Mouse (Mus musculus) neural tube, embryonic 11.5 days (tissue): Measurements from ENCODE around the gene Ptk7. TPM values are rescaled to one million over a fixed set of nuclear protein-coding genes. Genes with fewer than 3 reads are reported as not detected.
"Not testable (repeated sequence)": the region's sequence is repeated elsewhere in the genome, so short reads cannot be mapped to it uniquely, and the experiment has no call there.

ENCODE experiments used
- ATAC-seq: fragments of 200-750 bp; cut with Nextera tagmentation; 2 replicates; pipeline ENCODE4 v1.8.0; 2017; ENCODE audit warnings: moderate number of reproducible peaks, mild to moderate bottlenecking, moderate TSS enrichment, moderate library complexity; ENCODE audit not compliant: insufficient read depth, low FRiP score, low TSS enrichment
- DNase-seq: peaks from one replicate; pipeline ENCODE4 v3.0.0-alpha.2; 2015; ENCODE audit warnings: low spot score
- H3K27ac ChIP-seq: fragments of 300-500 bp; sonication (generic); 2 replicates; pipeline ENCODE4 v1.5.1; 2014; ENCODE audit warnings: low read depth, mild to moderate bottlenecking, low read length
- H3K27me3 ChIP-seq: fragments of 300-500 bp; sonication (generic); 2 replicates; pipeline ENCODE4 v1.6.1; 2014; ENCODE audit warnings: mild to moderate bottlenecking, low read length, mixed read lengths; ENCODE audit not compliant: control insufficient read depth, insufficient read depth
- H3K36me3 ChIP-seq: fragments of 300-500 bp; sonication (generic); 2 replicates; pipeline ENCODE4 v1.6.1; 2014; ENCODE audit warnings: mild to moderate bottlenecking, low read length, moderate library complexity, mixed read lengths; ENCODE audit not compliant: control insufficient read depth, insufficient read depth
- H3K4me1 ChIP-seq: fragments of 300-500 bp; sonication (generic); 2 replicates; pipeline ENCODE4 v1.6.1; 2014; ENCODE audit warnings: low read length, mixed read lengths; ENCODE audit not compliant: control insufficient read depth, insufficient read depth
- H3K4me2 ChIP-seq: fragments of 300-500 bp; sonication (generic); 2 replicates; pipeline ENCODE4 v1.6.1; 2014; ENCODE audit warnings: low read depth, mild to moderate bottlenecking, moderate library complexity
- H3K4me3 ChIP-seq: fragments of 300-500 bp; sonication (generic); 2 replicates; pipeline ENCODE4 v1.5.1; 2014; ENCODE audit warnings: low read depth, low read length
- H3K9ac ChIP-seq: fragments of 300-500 bp; sonication (generic); 2 replicates; pipeline ENCODE4 v1.6.1; 2014; ENCODE audit warnings: mild to moderate bottlenecking, low read length
- H3K9me3 ChIP-seq: fragments of 300-500 bp; sonication (generic); 2 replicates; pipeline ENCODE4 v1.6.1; 2016; ENCODE audit warnings: low read length; ENCODE audit not compliant: control insufficient read depth
- WGBS: fragments of 180-500 bp; shearing (Covaris S2); extraction: QIAGEN DNeasy Blood & Tissue Kit; methylation state at CpG from one replicate; pipeline ENCODE4 v1.1.7; 2014; 5-methylcytosine and 5-hydroxymethylcytosine counted together
- polyA plus RNA-seq: library from polyadenylated mRNA; unstranded; fragments of >200 nt; fragmentation: Nextera tagmentation; extraction: Ambion mirVana; gene quantifications from 2 replicates; pipeline ENCODE4 v1.2.1, GENCODE M21; 2014

Gene Ptk7
- polyA plus RNA-seq, 1 experiment from 2014 or later, result 32.9 TPM

DNA sequence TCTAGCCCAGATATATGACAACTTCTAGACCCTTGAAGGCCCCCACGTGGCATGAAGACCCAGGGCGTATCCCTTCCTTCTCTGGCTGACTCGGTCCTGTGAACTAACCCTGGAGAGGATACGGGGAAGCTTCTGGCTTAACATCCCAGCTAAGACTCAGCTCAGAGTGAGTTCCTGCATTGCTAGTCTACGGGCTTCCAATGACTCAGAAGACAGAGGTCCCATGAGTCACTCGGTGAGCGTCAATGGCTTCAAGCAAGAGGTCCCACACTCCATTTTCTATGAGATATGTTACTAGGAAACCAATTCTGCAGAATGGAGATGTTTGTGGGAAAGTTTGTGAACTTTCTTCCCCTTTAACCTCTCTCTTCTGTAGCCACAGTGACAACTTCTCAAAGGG lies 54.8 kb downstream of the Ptk7 start:
- peaks cover 35% of the 10 kb centered on the region for H3K36me3 ChIP-seq
- 96% methylated on average over 7 of the region's 7 CpGs for WGBS
- ATAC-seq (no peak), DNase-seq (no peak)
- no peak overlapping the region for H3K4me3 ChIP-seq
- H3K9ac ChIP-seq, result no peak overlapping the region
- H3K4me1 ChIP-seq, result no peaks in the 10 kb centered on the region
- H3K27me3 ChIP-seq, result no peaks in the 10 kb centered on the region
- H3K27ac ChIP-seq, result no peak overlapping the region
- H3K9me3 ChIP-seq, result no peaks in the 10 kb centered on the region
- no peak overlapping the region for H3K4me2 ChIP-seq

DNA sequence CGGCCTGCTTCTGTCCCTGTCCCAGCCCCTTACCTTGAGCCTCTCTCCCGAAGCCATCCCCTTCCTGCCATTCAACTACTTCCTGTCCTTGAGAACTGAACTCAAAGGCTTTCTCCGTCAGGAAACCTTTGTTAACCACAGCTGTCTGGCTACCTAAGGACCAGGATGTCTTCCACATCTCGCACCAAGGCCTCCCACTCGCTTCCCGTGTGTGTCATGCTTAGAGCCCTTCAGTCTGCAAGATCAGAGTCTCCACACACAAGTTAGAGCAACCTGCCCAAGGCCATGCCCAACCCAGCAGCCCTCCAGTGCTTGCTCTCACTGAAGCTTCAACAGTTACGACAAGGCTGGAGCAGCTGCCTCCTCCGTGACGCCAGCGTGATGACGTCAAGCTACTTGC lies 58.3 kb downstream of the Ptk7 start:
- peaks cover 30% of the 10 kb centered on the region for H3K36me3 ChIP-seq

DNA sequence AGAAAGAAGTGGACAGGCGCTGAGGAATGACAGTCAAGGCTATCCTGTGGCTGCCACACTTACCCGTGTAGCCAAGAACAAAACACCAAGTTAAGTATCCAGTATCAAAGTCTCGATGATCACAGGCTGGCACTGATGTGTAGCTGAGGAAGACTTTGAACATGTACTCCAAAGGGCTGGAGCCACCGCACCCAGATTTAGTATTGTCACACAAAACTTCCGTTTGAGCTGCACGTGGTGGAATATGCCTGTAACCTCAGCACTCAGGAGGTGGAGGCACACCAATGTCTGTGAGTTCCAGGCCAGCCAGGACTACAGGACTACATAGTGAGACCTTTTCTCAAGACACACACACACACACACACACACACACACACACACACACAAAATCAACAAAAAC lies 70.2 kb downstream of the Ptk7 start:
- 95% methylated on average over 6 of the region's 6 CpGs for WGBS

More for the DNA sequence above, 58.3 kb downstream of the Ptk7 start:
- Histone ChIP-seq H3K9ac (no peak overlapping the region), H3K4me1 (no peaks in the 10 kb centered on the region), H3K4me2 (no peak overlapping the region), H3K27ac (no peak overlapping the region), H3K9me3 (no peaks in the 10 kb centered on the region), H3K4me3 (no peak overlapping the region), H3K27me3 (no peaks in the 10 kb centered on the region)
- ATAC-seq (no peak), DNase-seq (no peak)
- 92% methylated on average over 11 of the region's 11 CpGs for WGBS

DNA sequence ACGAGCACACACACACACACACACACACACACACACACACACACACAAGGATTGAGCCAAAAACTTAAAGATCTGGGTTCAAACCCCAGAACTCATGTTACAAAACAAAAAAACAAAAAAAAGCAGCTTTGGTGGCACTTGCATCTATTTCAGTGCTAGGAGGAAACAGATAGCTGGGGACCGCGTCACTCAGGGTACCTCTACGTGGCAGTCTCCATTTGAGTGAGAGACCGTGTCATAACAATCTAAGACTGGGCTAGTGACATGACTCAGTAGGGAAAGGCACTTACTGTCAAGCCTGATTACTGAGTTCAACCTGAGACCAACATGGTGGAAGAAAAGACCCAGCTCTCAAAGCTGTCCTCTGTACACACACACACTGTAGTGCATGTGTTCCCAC lies 71.2 kb downstream of the Ptk7 start:
- Histone ChIP-seq H3K4me3 (no peak overlapping the region), H3K9ac (no peak overlapping the region), H3K4me2 (no peak overlapping the region), H3K27ac (no peak overlapping the region), H3K4me1 (peaks cover 14% of the 10 kb centered on the region), H3K36me3 (no peaks in the 10 kb centered on the region; the same call in 1 of the 2 replicates), H3K9me3 (no peaks in the 10 kb centered on the region), H3K27me3 (no peaks in the 10 kb centered on the region)
- WGBS, result 92% methylated on average over 5 of the region's 5 CpGs
- ATAC-seq (no peak), DNase-seq (no peak)

More for the DNA sequence above, 70.2 kb downstream of the Ptk7 start:
- Histone ChIP-seq H3K27ac (no peak overlapping the region), H3K4me3 (no peak overlapping the region), H3K27me3 (no peaks in the 10 kb centered on the region), H3K4me2 (no peak overlapping the region), H3K4me1 (peaks cover 4% of the 10 kb centered on the region), H3K9me3 (no peaks in the 10 kb centered on the region), H3K36me3 (no peaks in the 10 kb centered on the region), H3K9ac (no peak overlapping the region)
- DNase-seq (no peak), ATAC-seq (no peak)

DNA sequence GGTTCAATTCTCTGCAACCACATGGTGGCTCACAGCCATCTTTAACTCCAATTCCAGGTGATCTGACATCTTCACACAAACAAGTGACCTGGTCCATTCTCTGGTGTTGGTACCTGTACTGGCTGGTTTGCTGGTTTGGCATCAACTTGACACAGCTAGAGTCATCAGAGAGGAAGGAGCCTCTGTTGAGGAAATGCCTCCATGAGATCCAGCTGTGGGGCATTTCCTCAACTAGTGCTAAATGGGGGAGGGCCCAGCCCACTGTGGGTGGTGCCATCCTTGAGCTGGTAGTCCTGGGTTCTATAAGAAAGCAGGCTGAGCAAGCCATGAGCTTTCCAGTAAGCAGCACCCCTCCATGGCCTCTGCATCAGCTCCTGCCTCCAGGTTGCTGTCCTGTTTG lies 72.0 kb downstream of the Ptk7 start:
- H3K4me1 ChIP-seq, result peaks cover 20% of the 10 kb centered on the region
- not testable (repeated sequence) for H3K36me3 ChIP-seq, H3K9me3 ChIP-seq, H3K9ac ChIP-seq, H3K4me2 ChIP-seq, ATAC-seq, H3K27ac ChIP-seq, DNase-seq, H3K4me3 ChIP-seq, H3K27me3 ChIP-seq

DNA sequence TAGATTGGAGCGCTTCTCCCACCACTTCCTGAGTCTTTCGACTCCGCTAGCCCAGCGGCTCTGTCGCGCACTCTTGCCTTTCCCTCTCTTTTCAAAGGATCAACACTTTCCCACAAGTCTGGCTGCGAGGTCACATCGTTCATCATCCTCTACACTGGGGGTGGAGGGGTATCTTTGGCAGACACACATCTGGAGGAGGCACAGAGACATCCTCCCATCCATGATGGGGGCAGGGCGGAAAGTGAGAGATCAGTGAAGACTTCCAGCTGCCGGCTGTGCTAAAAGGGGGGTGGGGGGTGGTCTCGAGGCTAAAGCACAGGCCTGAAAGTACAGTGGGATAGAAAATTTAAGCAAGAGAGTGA lies 72.7 kb downstream of the Ptk7 start:
- no peaks in the 10 kb centered on the region for H3K27me3 ChIP-seq
- H3K4me1 ChIP-seq, result peaks cover 22% of the 10 kb centered on the region
- H3K4me2 ChIP-seq, result peak overlapping the region; percentile 58
- H3K4me3 ChIP-seq, result peak overlapping the region; percentile 96
- no peaks in the 10 kb centered on the region; the same call in none of the 2 replicates for H3K36me3 ChIP-seq
- H3K27ac ChIP-seq, result peak overlapping the region; percentile 58
- ATAC-seq (peak; percentile 8; the same call in 1 of the 2 replicates), DNase-seq (peak; percentile 74)
- H3K9me3 ChIP-seq, result no peaks in the 10 kb centered on the region
- WGBS, result under 1% methylated on average over 11 of the region's 11 CpGs
- peak overlapping the region; percentile 46 for H3K9ac ChIP-seq

DNA sequence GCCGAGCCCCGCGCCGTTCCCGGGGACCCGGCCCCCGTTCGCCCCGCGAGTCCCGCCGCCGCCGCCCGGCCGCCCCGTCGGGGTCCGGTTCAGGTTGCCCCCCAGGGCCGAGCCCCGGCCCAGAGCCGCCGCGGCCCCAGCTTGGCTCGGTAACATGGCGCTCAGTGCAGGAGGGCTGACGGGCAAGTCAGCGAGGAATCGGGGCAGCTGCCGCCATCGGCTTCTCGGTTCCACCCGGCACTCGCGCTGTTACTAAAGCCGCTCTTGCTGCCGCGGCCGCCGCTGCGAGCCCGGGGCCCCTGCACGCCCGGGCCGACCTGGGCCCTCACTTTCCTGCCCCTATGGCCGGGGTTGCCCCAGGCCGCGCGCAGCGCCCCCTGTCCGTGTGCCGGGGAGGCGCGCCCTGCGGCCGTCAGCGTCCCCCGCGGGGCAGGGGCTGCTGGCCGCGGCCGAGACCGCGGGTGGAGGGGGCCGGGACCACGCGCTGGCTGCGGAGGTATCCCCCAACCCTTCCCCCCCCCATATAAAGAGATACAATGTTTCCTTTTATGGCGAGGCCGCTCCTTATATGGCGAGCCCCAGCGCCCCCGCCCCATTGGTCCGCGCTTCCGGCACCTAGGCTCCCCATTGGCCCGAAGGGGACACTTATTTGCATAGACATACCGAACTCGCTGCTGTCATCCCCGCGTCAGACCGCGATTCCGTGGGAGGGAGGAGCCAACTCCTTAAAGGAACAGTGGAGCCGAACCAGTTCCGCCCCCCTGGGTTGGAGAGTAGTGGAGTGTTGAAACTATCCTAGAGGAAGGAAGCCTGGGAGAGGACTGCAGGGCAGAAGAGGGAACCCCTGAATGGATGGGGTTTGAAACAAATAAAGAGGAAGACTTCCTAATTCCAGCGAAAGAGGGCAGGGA lies 73.4 kb downstream of the Ptk7 start, which contains the start of gene Srf:
TSS of gene Srf (minus strand) at position 503 of the 911 bp plus-strand sequence.
- H3K9ac ChIP-seq, result peak within 1 kb of the TSS; percentile 96
- peaks cover 22% of the 10 kb centered on the region for H3K4me1 ChIP-seq
- peak within 1 kb of the TSS; percentile 89 for H3K4me2 ChIP-seq
- peak within 1 kb of the TSS; percentile 86 for H3K27ac ChIP-seq
- H3K36me3 ChIP-seq, result no peaks in the 10 kb centered on the region; the same call in none of the 2 replicates
- H3K4me3 ChIP-seq, result peak within 1 kb of the TSS; percentile 96
- DNase-seq (peak; percentile 98), ATAC-seq (peak; percentile 92)
- 0% methylated on average over 78 of the region's 87 CpGs for WGBS
- no peaks in the 10 kb centered on the region for H3K9me3 ChIP-seq
- H3K27me3 ChIP-seq, result no peaks in the 10 kb centered on the region

DNA sequence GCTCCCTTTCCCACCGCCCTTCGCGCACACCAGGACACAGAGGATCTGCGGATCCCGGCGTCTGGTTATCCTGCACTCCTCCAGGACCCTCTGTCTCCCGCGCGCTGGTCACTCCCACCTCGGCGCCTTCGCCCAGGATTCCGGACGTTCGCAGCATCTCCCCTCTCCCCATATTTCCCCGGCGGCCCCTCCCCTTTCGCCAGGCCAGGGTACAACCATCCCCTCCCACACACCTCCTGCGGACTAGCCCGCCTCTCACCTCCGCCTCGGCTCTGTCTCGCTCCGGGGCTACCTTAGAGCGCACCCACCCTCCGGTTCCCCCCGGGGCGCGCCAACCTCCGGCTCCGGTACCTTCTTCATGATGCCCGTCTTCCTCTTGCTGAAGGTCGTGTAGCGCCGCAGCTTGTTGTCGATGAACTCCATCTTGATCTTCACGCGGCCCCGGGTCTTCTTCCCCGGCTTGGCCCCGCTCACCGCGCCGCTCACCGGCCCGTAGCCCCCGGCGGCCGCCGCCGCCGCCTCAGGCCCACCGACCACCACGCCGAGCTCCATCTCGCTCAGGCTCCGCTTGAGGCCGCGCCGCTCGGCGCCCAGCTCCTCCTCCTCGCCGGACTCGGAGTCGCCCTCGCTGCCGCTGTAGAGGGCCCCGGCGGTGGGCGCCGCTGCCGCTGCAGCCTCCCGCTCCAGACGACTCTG lies 74.2 kb downstream of the Ptk7 start:
- WGBS, result 0% methylated on average over 75 of the region's 75 CpGs

More for the DNA sequence above, 74.2 kb downstream of the Ptk7 start:
- no peaks in the 10 kb centered on the region; the same call in none of the 2 replicates for H3K36me3 ChIP-seq
- no peaks in the 10 kb centered on the region for H3K27me3 ChIP-seq
- ATAC-seq (no peak), DNase-seq (peak; percentile 63)
- H3K9me3 ChIP-seq, result no peaks in the 10 kb centered on the region
- peaks cover 22% of the 10 kb centered on the region for H3K4me1 ChIP-seq
- H3K4me2 ChIP-seq, result peak overlapping the region; percentile 89
- peak overlapping the region; percentile 86 for H3K27ac ChIP-seq
- peak overlapping the region; percentile 96 for H3K4me3 ChIP-seq
- H3K9ac ChIP-seq, result peak overlapping the region; percentile 96
